Comparison of ENCODE assay signal across 9 mouse cellular contexts in the genomic region with DNA sequence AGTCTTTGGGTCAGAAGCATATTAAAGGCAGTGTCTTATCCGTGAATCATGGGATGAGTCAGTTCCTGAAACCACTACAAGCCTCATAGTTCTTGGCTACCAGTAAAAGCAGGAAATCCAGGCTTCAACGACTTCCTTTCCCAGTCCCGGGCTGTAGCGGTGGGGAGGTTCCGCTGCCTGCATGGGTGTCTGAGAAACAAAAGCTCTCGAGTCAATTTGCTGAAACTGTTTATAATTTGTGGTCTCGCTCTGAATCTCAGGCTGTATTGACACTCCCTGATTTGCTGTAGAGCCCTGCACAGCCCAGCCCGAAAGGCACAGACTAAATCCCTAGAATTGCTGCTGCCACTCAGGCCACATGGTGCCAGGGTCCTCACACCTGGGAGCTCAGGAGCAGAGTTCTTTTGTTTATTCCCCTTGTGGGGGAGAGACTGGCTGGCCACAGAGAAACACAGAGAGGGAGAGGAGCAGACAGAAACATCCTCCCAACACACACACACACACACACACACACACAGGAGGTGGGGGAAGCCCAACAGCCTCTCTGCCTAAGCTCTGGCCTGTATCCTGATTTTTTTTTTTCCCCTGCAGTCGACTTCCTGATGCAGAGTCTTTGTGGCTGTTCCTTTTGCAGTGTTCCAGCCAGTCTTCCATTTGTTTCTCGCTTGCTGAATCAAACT. TPM values are rescaled to one million over a fixed set of nuclear protein-coding genes. Genes with fewer than 3 reads are reported as not detected.
A peak's percentile ranks its signal among the peaks of the same experiment; 100 is the strongest.
DNase-seq lines count a peak whose midpoint lies in the region; ATAC-seq lines count a peak whose summit lies in the region.
"Had no signal": no experiment of that assay in that cellular context is flagged by ENCODE, and none has a peak within 500 bp of the region (broad histone marks: within the 10 kb centered on the region; RNA-seq: fewer than 3 reads in every experiment).

No protein-coding gene starts in this region.

- H3K9ac ChIP-seq in midbrain, embryonic 11.5 days (ENCODE audit: low read length), result no peak overlapping the region
- H3K9ac ChIP-seq: liver, embryonic 14.5 days had no signal

- peaks cover 81% of the 10 kb centered on the region for H3K4me1 ChIP-seq in forebrain, embryonic 10.5 days
- peaks cover 52% of the 10 kb centered on the region for H3K4me1 ChIP-seq in midbrain, embryonic 11.5 days (ENCODE audit: control insufficient read depth, insufficient read depth, low read length)

- WGBS in forebrain, embryonic 10.5 days, result 7% methylated on average over 10 of the region's 10 CpGs
- 8% methylated on average over 10 of the region's 10 CpGs for WGBS in midbrain, embryonic 11.5 days

- intact Hi-C loops in heart, postnatal 10 days (cut with DNase I), result loop anchor here (2.0 kb wide), 1 partner anchor 17 kb away; no protein-coding TSS in a partner anchor

- H3K36me3 ChIP-seq in forebrain, embryonic 10.5 days (replicated peaks), result 0 out of 2 replicates have a peak, but pooled peaks cover 2% of the 10 kb centered on the region
- no peaks in the 10 kb centered on the region for H3K36me3 ChIP-seq in midbrain, embryonic 11.5 days (ENCODE audit: control insufficient read depth, insufficient read depth, low read length)

- H3K27me3 ChIP-seq in forebrain, embryonic 10.5 days (ENCODE audit: poor library complexity, severe bottlenecking), result no peaks in the 10 kb centered on the region
- no peaks in the 10 kb centered on the region for H3K27me3 ChIP-seq in midbrain, embryonic 11.5 days (ENCODE audit: control insufficient read depth, insufficient read depth, low read length)

- H3K4me2 ChIP-seq in midbrain, embryonic 11.5 days, result no peak overlapping the region

- ATAC-seq in midbrain, embryonic 11.5 days (ENCODE audit: low FRiP score), result peak; percentile 42; the same call in 1 of the 2 replicates

- DNase-seq in retina, postnatal 1 day, result peak; percentile 51
- no peak for DNase-seq in retina, embryonic 14.5 days (ENCODE audit: low spot score)
- DNase-seq in forebrain, embryonic 10.5 days (ENCODE audit: extremely low spot score, low spot score), result no peak
- peak; percentile 77 to 84 for DNase-seq in heart, postnatal 10 days
- peak; percentile 58 to 75 for DNase-seq in kidney, postnatal 25 days
- peak; percentile 92 for DNase-seq in midbrain, embryonic 11.5 days (ENCODE audit: low spot score, missing footprints)
- DNase-seq in B cell, adult 2 months, result no peak
- DNase-seq in layer of hippocampus, adult 11-12 months (ENCODE audit: low spot score), result no peak

- no peak overlapping the region; the same call in 1 of the 2 replicates for H3K4me3 ChIP-seq in forebrain, embryonic 10.5 days
- no peak overlapping the region for H3K4me3 ChIP-seq in midbrain, embryonic 11.5 days (ENCODE audit: low read depth, low read length)

- H3K27ac ChIP-seq in forebrain, embryonic 10.5 days, result peak overlapping the region; percentile 71
- H3K27ac ChIP-seq in midbrain, embryonic 11.5 days (ENCODE audit: low read depth, low read length), result no peak overlapping the region
- H3K27ac ChIP-seq: liver, embryonic 14.5 days had no signal

- no peaks in the 10 kb centered on the region for H3K9me3 ChIP-seq in forebrain, embryonic 10.5 days
- H3K9me3 ChIP-seq in midbrain, embryonic 11.5 days (ENCODE audit: control insufficient read depth, low read length), result no peaks in the 10 kb centered on the region

RNA-seq across cellular contexts. Expression of gene Tead1, which starts 18.2 kb away (rescaled TPM):
- 18.1 and 18.4 TPM in 2 replicates for polyA plus RNA-seq in forebrain, embryonic 10.5 days (2016; fragmentation: Nextera tagmentation; extraction: Ambion mirVana)
- 100 to 1,000 TPM; 134 to 147 TPM for total RNA-seq in heart, postnatal 10 days (2021)
- polyA plus RNA-seq in midbrain, embryonic 11.5 days (2014; fragmentation: Nextera tagmentation; extraction: Ambion mirVana), result 12.3 and 14.3 TPM in 2 replicates

Comparison
In these comparisons a context has a peak if more than half of its experiments do, and no peak if none do; other contexts are left out.
1. DNase-seq: peak in retina, postnatal 1 day (single experiment), heart, postnatal 10 days (2 of 2), kidney, postnatal 25 days (2 of 2) and midbrain, embryonic 11.5 days (single experiment); none in retina, embryonic 14.5 days (single experiment), forebrain, embryonic 10.5 days (single experiment), B cell, adult 2 months (0 of 2) and layer of hippocampus, adult 11-12 months (single experiment).